Comparison of ENCODE assay signal across 23 mouse cellular contexts in genomic region chr4:95249031-95249430, GRCm38 (mm10).
"Had no signal": no experiment of that assay in that cellular context is flagged by ENCODE, and none has a peak within 500 bp of the region (broad histone marks: within the 10 kb centered on the region; RNA-seq: fewer than 3 reads in every experiment).

No protein-coding gene starts in this region.

- DNase-seq: gastrocnemius, postnatal 14 days; gastrocnemius, postnatal 36 days; heart, adult 18-20 months; heart, postnatal 10 days; kidney, adult 11 months; kidney, adult 2 months; kidney, adult 9 months; kidney, postnatal 14 days; kidney, postnatal 36 days; layer of hippocampus, adult 9-11 months; layer of hippocampus, postnatal 36 days; left cerebral cortex, postnatal 4 days had no signal

- H3K27me3 ChIP-seq: heart, embryonic 12.5 days; hindbrain, embryonic 12.5 days; hindbrain, embryonic 15.5 days; kidney, embryonic 15.5 days; limb, embryonic 13.5 days; limb, embryonic 15.5 days; liver, embryonic 12.5 days had no signal

- H3K4me3 ChIP-seq: heart, embryonic 12.5 days; hindbrain, embryonic 12.5 days; hindbrain, embryonic 15.5 days; kidney, embryonic 15.5 days; limb, embryonic 13.5 days; limb, embryonic 15.5 days; liver, embryonic 12.5 days had no signal

- H3K27ac ChIP-seq: hindbrain, embryonic 12.5 days; hindbrain, embryonic 15.5 days; hindbrain, postnatal 0 days; kidney, embryonic 15.5 days; kidney, postnatal 0 days; limb, embryonic 13.5 days; limb, embryonic 15.5 days; liver, embryonic 12.5 days; liver, embryonic 14.5 days had no signal

- H3K9me3 ChIP-seq: heart, embryonic 12.5 days; hindbrain, embryonic 12.5 days; hindbrain, embryonic 15.5 days; kidney, embryonic 15.5 days; limb, embryonic 13.5 days; limb, embryonic 15.5 days; liver, embryonic 12.5 days had no signal

- H3K9ac ChIP-seq: heart, embryonic 12.5 days; hindbrain, embryonic 12.5 days; hindbrain, embryonic 15.5 days; kidney, embryonic 15.5 days; limb, embryonic 13.5 days; limb, embryonic 15.5 days; liver, embryonic 12.5 days; liver, embryonic 14.5 days had no signal

- H3K4me2 ChIP-seq: heart, embryonic 12.5 days; hindbrain, embryonic 12.5 days; hindbrain, embryonic 15.5 days; kidney, embryonic 15.5 days; limb, embryonic 13.5 days; limb, embryonic 15.5 days; liver, embryonic 12.5 days had no signal

- H3K4me1 ChIP-seq: heart, embryonic 12.5 days; hindbrain, embryonic 12.5 days; hindbrain, embryonic 15.5 days; kidney, embryonic 15.5 days; liver, embryonic 12.5 days had no signal

- H3K36me3 ChIP-seq: heart, embryonic 12.5 days; hindbrain, embryonic 12.5 days; hindbrain, embryonic 15.5 days; kidney, embryonic 15.5 days; limb, embryonic 13.5 days; limb, embryonic 15.5 days; liver, embryonic 12.5 days had no signal

- ATAC-seq: hindbrain, postnatal 0 days; intestine, embryonic 16.5 days; liver, embryonic 12.5 days had no signal
